13 mouse cellular contexts compared by ENCODE assay signal in the genomic region with DNA sequence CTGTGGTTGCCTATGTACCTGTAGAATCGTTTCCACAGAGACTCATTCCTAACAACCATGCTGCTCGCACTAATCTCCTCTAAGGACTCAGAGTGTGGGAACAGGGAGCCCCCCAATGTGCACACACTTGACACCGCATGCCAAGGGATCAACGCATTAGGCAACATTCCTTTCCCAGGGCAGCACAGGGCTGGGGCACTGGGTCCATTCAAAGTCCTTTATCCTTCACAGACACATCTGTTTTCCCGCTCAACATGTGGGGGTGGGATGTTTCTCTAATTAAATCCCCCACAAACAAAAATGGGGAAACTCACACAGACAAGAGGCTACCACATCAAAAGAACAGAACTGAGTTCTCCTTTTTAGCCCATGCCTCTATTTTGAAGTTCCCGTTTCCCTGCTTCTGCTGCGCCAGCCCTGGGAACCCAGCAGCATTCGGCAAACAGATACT. TPM values are rescaled to one million over a fixed set of nuclear protein-coding genes. Genes with fewer than 3 reads are reported as not detected.
DNase-seq lines count a peak whose midpoint lies in the region; ATAC-seq lines count a peak whose summit lies in the region.
"Had no signal": no experiment of that assay in that cellular context is flagged by ENCODE, and none has a peak within 500 bp of the region (broad histone marks: within the 10 kb centered on the region; RNA-seq: fewer than 3 reads in every experiment).

No protein-coding gene starts in this region.

- H3K27me3 ChIP-seq in heart, embryonic 13.5 days (replicated peaks), result no peaks in the 10 kb centered on the region
- 0 out of 2 replicates have a peak, but pooled peaks cover 4% of the 10 kb centered on the region for H3K27me3 ChIP-seq in hindbrain, embryonic 14.5 days (ENCODE audit: control insufficient read depth, insufficient read depth, low read length)
- no peaks in the 10 kb centered on the region for H3K27me3 ChIP-seq in midbrain, embryonic 16.5 days (ENCODE audit: control insufficient read depth, insufficient read depth, low read depth, low read length)

- peaks cover 57% of the 10 kb centered on the region for H3K4me1 ChIP-seq in heart, embryonic 13.5 days
- peaks cover 38% of the 10 kb centered on the region for H3K4me1 ChIP-seq in hindbrain, embryonic 14.5 days (replicated peaks; ENCODE audit: control insufficient read depth, insufficient read depth, low read length)
- peaks cover 32% of the 10 kb centered on the region for H3K4me1 ChIP-seq in midbrain, embryonic 16.5 days (ENCODE audit: control insufficient read depth, insufficient read depth, low read length)

- peak overlapping the region; percentile 57 for H3K9ac ChIP-seq in heart, embryonic 13.5 days
- H3K9ac ChIP-seq in hindbrain, embryonic 14.5 days, result 0 out of 2 replicates have a peak overlapping the region, but pooled peaks have one; percentile 8
- no peak overlapping the region for H3K9ac ChIP-seq in midbrain, embryonic 16.5 days (ENCODE audit: low read depth, low read length)
- H3K9ac ChIP-seq: liver, embryonic 14.5 days had no signal

- 12% methylated on average over 8 of the region's 8 CpGs for WGBS in heart, embryonic 13.5 days
- WGBS in hindbrain, embryonic 14.5 days, result 3% methylated on average over 8 of the region's 8 CpGs
- WGBS in midbrain, embryonic 16.5 days, result 3% methylated on average over 8 of the region's 8 CpGs

- no peak for ATAC-seq in heart, embryonic 13.5 days (ENCODE audit: extremely low read depth, insufficient number of reproducible peaks, low FRiP score, low TSS enrichment)
- ATAC-seq in hindbrain, embryonic 14.5 days (ENCODE audit: low FRiP score), result no peak
- no peak for ATAC-seq in midbrain, embryonic 16.5 days

- peak overlapping the region; percentile 36 for H3K4me2 ChIP-seq in heart, embryonic 13.5 days
- H3K4me2 ChIP-seq in hindbrain, embryonic 14.5 days (replicated peaks), result 0 out of 2 replicates have a peak overlapping the region, but pooled peaks have one; percentile 13
- H3K4me2 ChIP-seq in midbrain, embryonic 16.5 days (ENCODE audit: low read length), result peak overlapping the region; percentile 7; the same call in 1 of the 2 replicates

- H3K27ac ChIP-seq in heart, embryonic 13.5 days (replicated peaks), result peak overlapping the region; percentile 63
- H3K27ac ChIP-seq in hindbrain, embryonic 14.5 days, result no peak overlapping the region; the same call in 1 of the 2 replicates
- peak overlapping the region; percentile 87 for H3K27ac ChIP-seq in midbrain, embryonic 16.5 days (ENCODE audit: low read length)
- H3K27ac ChIP-seq: liver, embryonic 14.5 days had no signal

- no peaks in the 10 kb centered on the region for H3K9me3 ChIP-seq in heart, embryonic 13.5 days
- H3K9me3 ChIP-seq in hindbrain, embryonic 14.5 days (ENCODE audit: control insufficient read depth, low read length), result no peaks in the 10 kb centered on the region
- H3K9me3 ChIP-seq in midbrain, embryonic 16.5 days (replicated peaks; ENCODE audit: control insufficient read depth, low read length, poor library complexity, severe bottlenecking), result no peaks in the 10 kb centered on the region

- 0 out of 2 replicates have a peak overlapping the region, but pooled peaks have one; percentile 2 for H3K4me3 ChIP-seq in heart, embryonic 13.5 days
- no peak overlapping the region for H3K4me3 ChIP-seq in hindbrain, embryonic 14.5 days (replicated peaks; ENCODE audit: low read length)
- no peak overlapping the region for H3K4me3 ChIP-seq in midbrain, embryonic 16.5 days (ENCODE audit: low read depth, low read length)

- no peak for DNase-seq in heart, postnatal 36 days
- DNase-seq in embryo, embryonic 11 days, result peak; percentile 80
- no peak for DNase-seq in hindbrain, embryonic 14.5 days (ENCODE audit: low spot score)
- DNase-seq in cerebellum, adult 11-12 months, result no peak
- DNase-seq in cerebellum, postnatal 10 days, result no peak
- no peak for DNase-seq in ovary, postnatal 14 days (ENCODE audit: low spot score)

- intact Hi-C loops in heart, postnatal 36 days (cut with DNase I), result no loop called here

- no peaks in the 10 kb centered on the region for H3K36me3 ChIP-seq in heart, embryonic 13.5 days
- no peaks in the 10 kb centered on the region for H3K36me3 ChIP-seq in hindbrain, embryonic 14.5 days (replicated peaks; ENCODE audit: control insufficient read depth, insufficient read depth)
- H3K36me3 ChIP-seq in midbrain, embryonic 16.5 days (ENCODE audit: control insufficient read depth, insufficient read depth, low read length), result no peaks in the 10 kb centered on the region

RNA-seq across cellular contexts. Expression of a gene that starts 5.7 kb away (rescaled TPM):
- polyA plus RNA-seq in heart, embryonic 13.5 days (2015; fragmentation: Nextera tagmentation; extraction: Ambion mirVana), result 0.90 and 0.97 TPM in 2 replicates
- total RNA-seq in heart, postnatal 36 days (2021), result not detected
- polyA plus RNA-seq in hindbrain, embryonic 14.5 days (2014; fragmentation: Nextera tagmentation; extraction: Ambion mirVana), result 0.16 and 0.17 TPM in 2 replicates
- not detected in 2 replicates for polyA plus RNA-seq in midbrain, embryonic 16.5 days (2015; fragmentation: Nextera tagmentation; extraction: Ambion mirVana)
- total RNA-seq: adrenal gland, postnatal 4 days; gastrocnemius, adult 18-20 months had no signal
- polyA plus RNA-seq: C2C12; spleen, adult 2 months had no signal

RNA-seq across cellular contexts. Expression of a gene that starts 22.5 kb away (rescaled TPM):
- polyA plus RNA-seq in heart, embryonic 13.5 days (2015; fragmentation: Nextera tagmentation; extraction: Ambion mirVana), result 2.1 and 3.9 TPM in 2 replicates
- total RNA-seq in heart, postnatal 36 days (2021), result under 1 TPM in 1 of 2 experiments, not detected in 1; 0.27 TPM
- polyA plus RNA-seq in hindbrain, embryonic 14.5 days (2014; fragmentation: Nextera tagmentation; extraction: Ambion mirVana), result 0.78 and 0.96 TPM in 2 replicates
- 0.90 and 0.91 TPM in 2 replicates for polyA plus RNA-seq in midbrain, embryonic 16.5 days (2015; fragmentation: Nextera tagmentation; extraction: Ambion mirVana)
- total RNA-seq: gastrocnemius, adult 18-20 months had no signal
- polyA plus RNA-seq: C2C12 had no signal

RNA-seq across cellular contexts. Expression of a gene that starts 48.3 kb away (rescaled TPM):
- polyA plus RNA-seq in heart, embryonic 13.5 days (2015; fragmentation: Nextera tagmentation; extraction: Ambion mirVana), result 2.5 and 3.3 TPM in 2 replicates
- not detected for total RNA-seq in heart, postnatal 36 days (2021)
- polyA plus RNA-seq in hindbrain, embryonic 14.5 days (2014; fragmentation: Nextera tagmentation; extraction: Ambion mirVana), result 1.2 TPM in 2 replicates
- polyA plus RNA-seq in midbrain, embryonic 16.5 days (2015; fragmentation: Nextera tagmentation; extraction: Ambion mirVana), result 1.0 and 1.4 TPM in 2 replicates
- total RNA-seq: gastrocnemius, adult 18-20 months had no signal
- polyA plus RNA-seq: C2C12; spleen, adult 2 months had no signal
